ENCODE assay signal across 11 mouse cellular contexts in the genomic region with DNA sequence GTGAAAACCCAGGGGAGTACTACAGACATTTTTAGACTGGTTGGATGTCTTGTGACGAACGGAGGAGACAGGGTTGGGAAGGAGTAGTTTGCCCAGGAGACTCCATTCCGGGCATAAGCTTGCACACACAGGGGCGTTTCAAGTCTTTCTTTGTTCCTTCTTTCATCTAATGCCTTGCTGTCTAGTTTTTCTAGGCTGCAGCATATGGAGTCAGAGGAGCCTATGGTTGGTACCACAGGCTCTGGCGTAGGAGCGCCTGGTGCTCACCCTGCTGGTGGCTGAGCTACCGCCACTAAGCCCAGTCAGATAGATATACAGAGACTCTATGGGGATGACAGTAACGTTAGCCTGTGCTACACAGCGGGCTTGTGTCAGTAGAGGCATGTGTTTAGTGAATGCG. TPM values are rescaled to one million over a fixed set of nuclear protein-coding genes. Genes with fewer than 3 reads are reported as not detected.
DNase-seq lines count a peak whose midpoint lies in the region; ATAC-seq lines count a peak whose summit lies in the region.
"Had no signal": no experiment of that assay in that cellular context is flagged by ENCODE, and none has a peak within 500 bp of the region (broad histone marks: within the 10 kb centered on the region; RNA-seq: fewer than 3 reads in every experiment).

No protein-coding gene starts in this region.

- peak; percentile 74; the same call in 1 of the 2 replicates for ATAC-seq in hindbrain, embryonic 15.5 days (ENCODE audit: low FRiP score, low read depth)
- ATAC-seq in hindbrain, embryonic 11.5 days (ENCODE audit: low FRiP score), result no peak
- ATAC-seq in liver, embryonic 13.5 days (ENCODE audit: low read depth), result 0 out of 2 replicates have a peak, but pooled peaks have one; percentile 49

- H3K4me2 ChIP-seq in hindbrain, embryonic 15.5 days, result no peak overlapping the region
- H3K4me2 ChIP-seq in hindbrain, embryonic 11.5 days (replicated peaks; ENCODE audit: low read depth, low read length), result no peak overlapping the region
- no peak overlapping the region for H3K4me2 ChIP-seq in liver, embryonic 13.5 days

- peaks cover 10% of the 10 kb centered on the region for H3K4me1 ChIP-seq in hindbrain, embryonic 15.5 days (replicated peaks)
- H3K4me1 ChIP-seq in hindbrain, embryonic 11.5 days (replicated peaks; ENCODE audit: control insufficient read depth, insufficient read depth, low read length), result 0 out of 2 replicates have a peak, but pooled peaks cover 2% of the 10 kb centered on the region
- H3K4me1 ChIP-seq in liver, embryonic 13.5 days (replicated peaks), result peaks cover 57% of the 10 kb centered on the region

- H3K36me3 ChIP-seq in hindbrain, embryonic 15.5 days, result no peaks in the 10 kb centered on the region
- no peaks in the 10 kb centered on the region for H3K36me3 ChIP-seq in hindbrain, embryonic 11.5 days (ENCODE audit: control insufficient read depth, insufficient read depth, low read length)
- H3K36me3 ChIP-seq in liver, embryonic 13.5 days, result no peaks in the 10 kb centered on the region

- WGBS in hindbrain, embryonic 15.5 days, result 69% methylated on average over 10 of the region's 10 CpGs
- WGBS in hindbrain, embryonic 11.5 days, result 82% methylated on average over 10 of the region's 10 CpGs
- WGBS in liver, embryonic 13.5 days (ENCODE audit: insufficient replicate concordance), result 80% methylated on average over 10 of the region's 10 CpGs

- no peak overlapping the region for H3K9ac ChIP-seq in hindbrain, embryonic 15.5 days
- no peak overlapping the region for H3K9ac ChIP-seq in hindbrain, embryonic 11.5 days (ENCODE audit: low read depth, low read length)
- no peak overlapping the region for H3K9ac ChIP-seq in liver, embryonic 13.5 days

- DNase-seq in hindbrain, embryonic 11.5 days (ENCODE audit: low spot score), result no peak
- peak; percentile 46 for DNase-seq in right cerebral cortex, adult 18-20 months
- no peak for DNase-seq in right cerebral cortex, postnatal 10 days (ENCODE audit: low spot score in 2 of 2)
- DNase-seq in liver, embryonic 13.5 days, result no peak
- DNase-seq in gastrocnemius, postnatal 10 days, result no peak
- no peak for DNase-seq in adrenal gland, adult 8-10 months
- DNase-seq: kidney, adult 18-20 months; lung, postnatal 14 days; spleen, adult 18-20 months; thymus, adult 18-20 months had no signal

- H3K9me3 ChIP-seq in hindbrain, embryonic 15.5 days, result no peaks in the 10 kb centered on the region
- H3K9me3 ChIP-seq in hindbrain, embryonic 11.5 days (ENCODE audit: control insufficient read depth, low read length), result no peaks in the 10 kb centered on the region
- no peaks in the 10 kb centered on the region for H3K9me3 ChIP-seq in liver, embryonic 13.5 days (replicated peaks)

- H3K4me3 ChIP-seq in hindbrain, embryonic 15.5 days, result no peak overlapping the region
- H3K4me3 ChIP-seq in hindbrain, embryonic 11.5 days (ENCODE audit: low read depth, low read length), result no peak overlapping the region
- H3K4me3 ChIP-seq in liver, embryonic 13.5 days (replicated peaks), result no peak overlapping the region

- H3K27ac ChIP-seq in hindbrain, embryonic 15.5 days (replicated peaks), result peak overlapping the region; percentile 3
- H3K27ac ChIP-seq in hindbrain, embryonic 11.5 days (ENCODE audit: low read depth, low read length), result no peak overlapping the region
- no peak overlapping the region; the same call in 1 of the 2 replicates for H3K27ac ChIP-seq in liver, embryonic 13.5 days

- no peaks in the 10 kb centered on the region for H3K27me3 ChIP-seq in hindbrain, embryonic 15.5 days
- H3K27me3 ChIP-seq in hindbrain, embryonic 11.5 days (ENCODE audit: control insufficient read depth, insufficient read depth, low read length), result no peaks in the 10 kb centered on the region
- H3K27me3 ChIP-seq in liver, embryonic 13.5 days, result no peaks in the 10 kb centered on the region

RNA-seq across cellular contexts. Expression of a gene that starts 42.0 kb away (rescaled TPM):
- polyA plus RNA-seq in hindbrain, embryonic 15.5 days (2015; fragmentation: Nextera tagmentation; extraction: Ambion mirVana), result 65.5 and 66.9 TPM in 2 replicates
- 59.5 and 61.2 TPM in 2 replicates for polyA plus RNA-seq in hindbrain, embryonic 11.5 days (2014; fragmentation: Nextera tagmentation; extraction: Ambion mirVana)
- polyA plus RNA-seq in liver, embryonic 13.5 days (2015; fragmentation: Nextera tagmentation; extraction: Ambion mirVana), result 5.3 and 5.9 TPM in 2 replicates
- 1 to 10 TPM; 7.1 to 8.4 TPM for total RNA-seq in gastrocnemius, postnatal 10 days (2021)
- total RNA-seq in adrenal gland, adult 8-10 months (2022), result 10 to 100 TPM; 16.1 to 38.7 (median 28.7) TPM
